Mouse (Mus musculus) limb, embryonic 14.5 days (tissue): Measurements from ENCODE around the gene Prtg. TPM values are rescaled to one million over a fixed set of nuclear protein-coding genes. Genes with fewer than 3 reads are reported as not detected.

ENCODE experiments used
- ATAC-seq: fragments of 200-750 bp; cut with Nextera tagmentation; 2 replicates; pipeline ENCODE4 v1.8.0; 2017; ENCODE audit warnings: low read depth, moderate number of reproducible peaks, moderate TSS enrichment; ENCODE audit not compliant: low FRiP score
- DNase-seq: peaks from one replicate; pipeline ENCODE4 v3.0.0-alpha.2; 2015; ENCODE audit warnings: low spot score
- H3K27ac ChIP-seq: fragments of 300-500 bp; sonication (generic); replicated peaks from 2 replicates; pipeline ENCODE4 v1.5.1; 2014; ENCODE audit warnings: low read depth, mild to moderate bottlenecking, low read length, moderate library complexity, mixed read lengths
- H3K27me3 ChIP-seq: fragments of 300-500 bp; sonication (generic); 2 replicates; pipeline ENCODE4 v1.6.1; 2014; ENCODE audit warnings: low read length, mixed read lengths; ENCODE audit not compliant: control insufficient read depth, insufficient read depth
- H3K36me3 ChIP-seq: fragments of 300-500 bp; sonication (generic); 2 replicates; pipeline ENCODE4 v1.6.1; 2014; ENCODE audit warnings: mild to moderate bottlenecking, low read length, moderate library complexity, mixed read lengths; ENCODE audit not compliant: control insufficient read depth, insufficient read depth
- H3K4me1 ChIP-seq: fragments of 300-500 bp; sonication (generic); 2 replicates; pipeline ENCODE4 v1.6.1; 2014; ENCODE audit warnings: antibody characterized with exemption, low read length, mixed read lengths; ENCODE audit not compliant: control insufficient read depth, insufficient read depth
- H3K4me2 ChIP-seq: fragments of 300-500 bp; sonication (generic); replicated peaks from 2 replicates; pipeline ENCODE4 v1.6.1; 2014; ENCODE audit warnings: low read depth, mild to moderate bottlenecking, low read length, moderate library complexity; ENCODE audit not compliant: severe bottlenecking
- H3K4me3 ChIP-seq: fragments of 300-500 bp; sonication (generic); replicated peaks from 2 replicates; pipeline ENCODE4 v1.5.1; 2014; ENCODE audit warnings: low read length
- H3K9ac ChIP-seq: fragments of 300-500 bp; sonication (generic); 2 replicates; pipeline ENCODE4 v1.6.1; 2014; ENCODE audit warnings: mild to moderate bottlenecking, low read depth, low read length, moderate library complexity; ENCODE audit not compliant: severe bottlenecking
- H3K9me3 ChIP-seq: fragments of 300-500 bp; sonication (generic); 2 replicates; pipeline ENCODE4 v1.6.1; 2016; ENCODE audit warnings: low read length; ENCODE audit not compliant: control insufficient read depth
- POLR2A ChIP-seq: fragments of 200-500 bp; IDR thresholded peaks from 2 replicates; pipeline ENCODE4 v1.8.0; 2012; ENCODE audit warnings: inconsistent platforms, mild to moderate bottlenecking, moderate library complexity, borderline replicate concordance; ENCODE audit not compliant: insufficient read depth, insufficient read length; ENCODE audit errors: extremely low read depth
- WGBS: fragments of 180-500 bp; shearing (Covaris S2); extraction: QIAGEN DNeasy Blood & Tissue Kit; methylation state at CpG from one replicate; pipeline ENCODE4 v1.1.7; 2014; 5-methylcytosine and 5-hydroxymethylcytosine counted together
- polyA plus RNA-seq, 2 experiments: library from polyadenylated mRNA; depleted of rRNA in 1 of 2; stranded (reverse) in 1 of 2; unstranded in 1 of 2; fragments of >200 nt; fragmentation: Nextera tagmentation in 1 of 2; extraction: Ambion mirVana in 1 of 2; gene quantifications; 2 replicates each; pipeline versions ENCODE4 v1.2.1 to v1.2.3; 2012 to 2014

Gene Prtg
- polyA plus RNA-seq, 2 experiments: 0.57 to 0.87 TPM

DNA sequence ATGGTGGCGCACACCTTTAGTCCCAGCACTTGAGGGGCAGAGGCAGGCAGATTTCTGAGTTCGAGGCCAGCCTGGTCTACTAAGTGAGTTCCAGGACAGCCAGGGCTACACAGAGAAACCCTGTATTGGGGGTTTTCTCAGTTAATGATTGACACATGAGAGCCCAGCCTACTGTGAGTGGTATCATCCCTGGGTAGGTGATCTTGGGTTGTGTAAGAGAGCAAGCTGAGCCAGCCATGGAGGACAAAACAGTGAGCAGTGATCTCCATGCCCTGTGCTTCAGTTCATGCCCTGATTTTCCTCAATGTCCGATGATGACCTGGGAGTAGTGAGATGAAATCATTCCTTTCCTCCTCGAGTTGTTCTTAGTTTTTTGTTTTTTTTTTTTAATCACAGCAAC lies 31.7 kb upstream of the Prtg start:
- Histone ChIP-seq H3K36me3 (no peaks in the 10 kb centered on the region), H3K9me3 (no peaks in the 10 kb centered on the region), H3K27ac (no peak overlapping the region), H3K4me1 (no peaks in the 10 kb centered on the region), H3K27me3 (no peaks in the 10 kb centered on the region), H3K4me2 (no peak overlapping the region), H3K9ac (no peak overlapping the region), H3K4me3 (no peak overlapping the region)
- ATAC-seq (no peak), DNase-seq (no peak)
- 83% methylated on average over 3 of the region's 4 CpGs for WGBS
- no peak for TF ChIP-seq POLR2A

DNA sequence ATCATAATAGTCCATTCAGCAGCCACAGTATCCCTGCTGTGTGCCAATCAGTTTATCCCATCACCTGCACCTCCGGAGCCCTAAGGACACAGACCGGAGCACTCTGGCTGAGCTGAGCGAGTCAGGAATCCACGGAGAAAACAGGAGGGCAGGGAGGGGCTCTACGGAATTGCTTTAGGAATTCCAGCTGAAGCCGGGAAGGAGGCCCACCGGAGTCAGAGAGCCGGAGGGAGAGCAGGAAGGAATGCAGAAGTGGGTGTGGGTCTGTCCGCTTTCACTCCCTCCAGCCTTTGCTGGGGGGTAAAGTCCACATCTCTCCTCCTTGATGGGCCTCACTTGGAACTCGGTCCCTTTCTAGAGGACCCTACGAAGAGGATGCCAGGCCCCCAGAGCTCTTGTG lies 27.7 kb upstream of the Prtg start:
- peaks cover 8% of the 10 kb centered on the region; the same call in 1 of the 2 replicates for H3K27me3 ChIP-seq
- no peak overlapping the region for H3K27ac ChIP-seq
- DNase-seq: no peak
- no peak overlapping the region for H3K4me2 ChIP-seq
- no peaks in the 10 kb centered on the region for H3K36me3 ChIP-seq
- 42% methylated on average over 11 of the region's 11 CpGs for WGBS
- no peak for ATAC-seq
- no peak for TF ChIP-seq POLR2A
- H3K4me3 ChIP-seq: no peak overlapping the region
- peaks cover 8% of the 10 kb centered on the region; the same call in 1 of the 2 replicates for H3K4me1 ChIP-seq
- H3K9me3 ChIP-seq: no peaks in the 10 kb centered on the region
- H3K9ac ChIP-seq: no peak overlapping the region

DNA sequence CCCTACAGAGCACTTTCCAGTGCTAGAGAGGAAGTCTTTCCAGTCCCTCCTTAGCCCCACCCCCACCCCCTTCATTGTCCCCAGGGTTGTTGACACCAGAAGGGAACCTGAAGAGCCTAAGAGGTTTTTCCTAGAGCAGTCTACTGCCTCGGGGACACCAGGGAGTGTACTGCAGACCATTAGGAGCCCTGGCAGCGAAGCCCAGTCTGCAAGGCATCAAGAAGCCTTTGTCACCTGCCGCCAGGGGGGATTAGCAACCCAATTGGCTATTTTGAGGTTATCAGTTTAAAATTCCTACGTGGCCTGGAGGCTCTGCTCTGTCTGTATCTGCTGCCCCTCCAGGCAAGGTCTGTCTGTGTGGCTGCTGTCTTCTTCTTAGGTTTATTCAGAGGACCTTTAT lies 26.9 kb upstream of the Prtg start:
- no peak overlapping the region for H3K4me2 ChIP-seq
- TF ChIP-seq POLR2A: no peak

DNA sequence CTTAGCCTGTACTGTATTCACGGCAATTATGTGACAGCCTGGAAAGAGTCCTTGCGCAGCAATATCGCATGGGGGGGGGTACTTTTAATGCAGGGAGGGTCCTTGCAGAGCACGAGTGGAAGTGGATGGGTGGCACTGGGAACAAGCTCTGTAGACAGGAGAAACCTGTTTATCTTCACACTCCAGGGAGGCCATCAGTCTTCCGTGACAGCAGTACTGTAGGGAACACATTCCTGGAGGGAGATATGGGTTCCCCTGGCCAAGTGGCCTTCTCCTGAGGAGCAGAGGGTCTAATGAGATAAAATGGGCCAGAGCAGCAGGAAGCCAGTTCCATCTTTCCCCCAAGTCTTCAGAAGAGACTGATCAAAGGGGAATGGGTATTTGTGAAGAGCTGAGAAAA lies 26.0 kb upstream of the Prtg start:
- no peak overlapping the region for H3K4me2 ChIP-seq
- no peaks in the 10 kb centered on the region for H3K36me3 ChIP-seq
- peaks cover 8% of the 10 kb centered on the region; the same call in 1 of the 2 replicates for H3K27me3 ChIP-seq
- H3K4me1 ChIP-seq: peaks cover 8% of the 10 kb centered on the region; the same call in 1 of the 2 replicates
- WGBS: 28% methylated on average over 5 of the region's 5 CpGs
- TF ChIP-seq POLR2A: no peak
- DNase-seq: no peak
- H3K9ac ChIP-seq: no peak overlapping the region
- H3K4me3 ChIP-seq: no peak overlapping the region
- H3K9me3 ChIP-seq: no peaks in the 10 kb centered on the region
- no peak for ATAC-seq
- no peak overlapping the region for H3K27ac ChIP-seq

More for the DNA sequence above, 26.9 kb upstream of the Prtg start:
- DNase-seq (no peak), ATAC-seq (no peak)
- Histone ChIP-seq H3K9ac (no peak overlapping the region), H3K36me3 (no peaks in the 10 kb centered on the region), H3K27ac (no peak overlapping the region), H3K27me3 (peaks cover 8% of the 10 kb centered on the region; the same call in 1 of the 2 replicates), H3K4me1 (peaks cover 8% of the 10 kb centered on the region; the same call in 1 of the 2 replicates), H3K4me3 (no peak overlapping the region), H3K9me3 (no peaks in the 10 kb centered on the region)
- WGBS: 8% methylated on average over 4 of the region's 4 CpGs

DNA sequence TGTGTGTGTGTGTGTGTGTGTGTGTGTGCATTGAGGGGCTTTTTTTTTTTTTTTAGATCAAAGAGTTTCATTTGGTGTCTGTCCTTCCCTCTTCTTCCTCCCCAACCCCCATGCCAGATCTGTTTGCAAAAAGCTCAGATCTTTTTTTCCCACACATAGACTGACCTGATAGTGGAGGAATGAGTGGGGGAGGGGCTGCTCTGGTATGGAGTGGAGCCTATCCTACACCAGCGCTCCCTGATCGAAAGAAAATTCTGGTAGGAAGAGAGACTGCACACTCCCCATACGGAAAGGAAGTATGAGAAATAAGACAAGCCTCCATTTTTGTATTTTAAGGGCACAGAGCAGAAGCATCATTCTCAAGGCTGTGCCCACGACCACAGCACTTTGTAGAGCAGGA lies 25.2 kb upstream of the Prtg start:
- DNase-seq (no peak), ATAC-seq (no peak)
- WGBS: 25% methylated on average over 4 of the region's 4 CpGs
- no peak for TF ChIP-seq POLR2A
- no peaks in the 10 kb centered on the region for H3K36me3 ChIP-seq
- H3K27me3 ChIP-seq: peaks cover 8% of the 10 kb centered on the region; the same call in 1 of the 2 replicates
- peaks cover 8% of the 10 kb centered on the region; the same call in 1 of the 2 replicates for H3K4me1 ChIP-seq
- no peak overlapping the region for H3K4me3 ChIP-seq
- H3K9me3 ChIP-seq: no peaks in the 10 kb centered on the region
- no peak overlapping the region for H3K4me2 ChIP-seq
- no peak overlapping the region for H3K9ac ChIP-seq
- no peak overlapping the region for H3K27ac ChIP-seq

DNA sequence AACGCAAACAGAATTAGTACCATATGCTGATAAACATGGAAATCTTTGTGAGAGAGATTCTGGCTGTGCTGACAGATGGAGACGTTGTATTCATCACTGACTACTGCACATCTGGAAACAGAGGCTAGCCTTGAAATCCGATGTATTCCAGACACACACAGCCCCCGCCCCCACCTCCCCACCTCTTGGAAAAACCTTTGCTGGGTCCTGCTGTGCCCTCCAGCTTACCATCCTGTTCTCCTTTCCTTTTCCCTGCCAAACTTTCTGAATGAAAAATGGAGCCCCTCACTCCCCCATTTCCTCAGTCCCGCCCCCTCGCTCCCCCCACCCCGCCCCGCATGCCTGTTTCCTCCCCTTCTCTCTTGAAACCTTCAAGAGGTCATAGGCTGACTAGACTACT lies 24.6 kb upstream of the Prtg start:
- DNase-seq (peak; percentile 47), ATAC-seq (no peak)
- Histone ChIP-seq H3K4me3 (no peak overlapping the region), H3K27me3 (peaks cover 8% of the 10 kb centered on the region; the same call in 1 of the 2 replicates), H3K36me3 (no peaks in the 10 kb centered on the region), H3K9ac (no peak overlapping the region), H3K9me3 (no peaks in the 10 kb centered on the region), H3K4me2 (no peak overlapping the region), H3K27ac (no peak overlapping the region), H3K4me1 (peaks cover 8% of the 10 kb centered on the region; the same call in 1 of the 2 replicates)
- no peak for TF ChIP-seq POLR2A
- WGBS: 27% methylated on average over 8 of the region's 8 CpGs
